Comparison of ENCODE assay signal across 12 mouse cellular contexts in the genomic region with DNA sequence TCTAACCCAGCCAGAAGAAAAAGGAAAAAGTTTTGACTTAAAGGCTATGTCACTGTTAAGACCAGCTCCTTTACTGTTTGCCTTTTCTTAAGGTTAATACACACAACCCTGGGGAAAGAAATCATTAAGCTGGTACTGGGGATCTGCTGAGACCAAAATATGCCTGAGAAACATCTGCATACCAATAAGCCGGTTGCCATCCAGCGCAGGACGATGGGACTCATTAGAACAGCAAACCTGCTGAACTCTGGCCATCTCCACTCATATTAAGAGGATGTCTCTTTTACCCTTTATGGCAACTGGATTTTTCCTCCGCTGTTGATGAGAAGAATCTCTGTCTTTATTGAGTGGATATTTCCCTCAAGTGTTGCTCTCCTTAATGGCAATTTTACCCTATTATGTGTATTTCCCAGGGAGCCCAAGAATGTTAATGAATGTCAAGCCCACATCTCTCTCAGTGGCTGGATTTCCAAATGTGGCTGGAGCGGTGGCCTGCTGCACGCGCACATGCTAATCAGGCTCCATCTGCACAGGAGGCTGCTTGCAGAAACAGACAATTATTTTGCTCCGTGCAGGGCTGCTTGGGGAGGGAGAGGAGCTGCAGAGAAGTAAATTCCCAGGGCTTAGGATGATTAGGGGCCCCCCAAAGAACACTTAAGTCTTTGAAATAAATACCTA.
DNase-seq lines count a peak whose midpoint lies in the region; ATAC-seq and TF ChIP-seq lines count a peak whose summit lies in the region.
"Had no signal": no experiment of that assay in that cellular context is flagged by ENCODE, and none has a peak within 500 bp of the region (broad histone marks: within the 10 kb centered on the region; RNA-seq: fewer than 3 reads in every experiment).

No protein-coding gene starts in this region.

- no peak overlapping the region for H3K27ac ChIP-seq in forebrain, postnatal 0 days (ENCODE audit: low read depth, low read length)
- no peak overlapping the region for H3K27ac ChIP-seq in limb, embryonic 14.5 days (replicated peaks; ENCODE audit: low read depth, low read length)

- 7% methylated on average over 8 of the region's 8 CpGs for WGBS in forebrain, postnatal 0 days
- WGBS in limb, embryonic 14.5 days = 15% methylated on average over 8 of the region's 8 CpGs

- H3K27me3 ChIP-seq in forebrain, postnatal 0 days (ENCODE audit: insufficient read depth, low read length) = no peaks in the 10 kb centered on the region
- no peaks in the 10 kb centered on the region for H3K27me3 ChIP-seq in limb, embryonic 14.5 days (ENCODE audit: control insufficient read depth, insufficient read depth, low read length)
- H3K27me3 ChIP-seq: CH12.LX had no signal

- no peak overlapping the region for H3K4me2 ChIP-seq in forebrain, postnatal 0 days (ENCODE audit: low read depth)
- H3K4me2 ChIP-seq in limb, embryonic 14.5 days (replicated peaks; ENCODE audit: low read depth, low read length, severe bottlenecking) = no peak overlapping the region

- no peak for TF ChIP-seq POLR2A in limb, embryonic 14.5 days (IDR thresholded peaks at IDR 0.05; ENCODE audit: borderline replicate concordance, extremely low read depth, insufficient read depth, insufficient read length)

- no peaks in the 10 kb centered on the region for H3K4me1 ChIP-seq in forebrain, postnatal 0 days (ENCODE audit: insufficient read depth)
- H3K4me1 ChIP-seq in limb, embryonic 14.5 days (ENCODE audit: control insufficient read depth, insufficient read depth, low read length) = peaks cover 15% of the 10 kb centered on the region

- no peak for TF ChIP-seq CTCF in forebrain, postnatal 0 days (IDR thresholded peaks at IDR 0.05; ENCODE audit: low read depth)

- H3K9me3 ChIP-seq in forebrain, postnatal 0 days (ENCODE audit: low read length) = no peaks in the 10 kb centered on the region
- H3K9me3 ChIP-seq in limb, embryonic 14.5 days (ENCODE audit: control insufficient read depth, low read length) = no peaks in the 10 kb centered on the region

- H3K4me3 ChIP-seq in forebrain, postnatal 0 days (ENCODE audit: low read depth, low read length) = no peak overlapping the region
- no peak overlapping the region for H3K4me3 ChIP-seq in limb, embryonic 14.5 days (replicated peaks; ENCODE audit: low read length)

- DNase-seq in right cerebral cortex, postnatal 10 days (ENCODE audit: low spot score in 2 of 2) = peak; percentile 33 to 40
- DNase-seq in right cerebral cortex, adult 18-20 months = no peak
- DNase-seq in forebrain, postnatal 0 days = peak; percentile 42
- no peak for DNase-seq in limb, embryonic 14.5 days (ENCODE audit: low spot score)
- peak; percentile 15 for DNase-seq in yolk sac, embryonic 10.5 days (ENCODE audit: low spot score)
- DNase-seq in urinary bladder, postnatal 10 days (ENCODE audit: low spot score) = no peak
- DNase-seq in cerebellum, adult 8-10 months = no peak
- no peak for DNase-seq in adrenal gland, adult (ENCODE audit: inconsistent age in 2 of 2, low spot score in 1 of 2)
- DNase-seq: kidney, postnatal 36 days; lung, postnatal 36 days; thymus, postnatal 36 days had no signal

- H3K9ac ChIP-seq in forebrain, postnatal 0 days = no peak overlapping the region
- no peak overlapping the region for H3K9ac ChIP-seq in limb, embryonic 14.5 days (ENCODE audit: low read depth, low read length, severe bottlenecking)

- H3K36me3 ChIP-seq in forebrain, postnatal 0 days (ENCODE audit: insufficient read depth) = no peaks in the 10 kb centered on the region
- no peaks in the 10 kb centered on the region for H3K36me3 ChIP-seq in limb, embryonic 14.5 days (ENCODE audit: control insufficient read depth, insufficient read depth, low read length)

- ATAC-seq in forebrain, postnatal 0 days = peak; percentile 61
- ATAC-seq in limb, embryonic 14.5 days (ENCODE audit: low FRiP score, low read depth) = 0 out of 2 replicates have a peak, but pooled peaks have one; percentile 43

Comparison
In these comparisons a context has a peak if more than half of its experiments do, and no peak if none do; other contexts are left out.
1. DNase-seq: peak in right cerebral cortex, postnatal 10 days (2 of 2), forebrain, postnatal 0 days (single experiment) and yolk sac, embryonic 10.5 days (single experiment); none in right cerebral cortex, adult 18-20 months (single experiment), limb, embryonic 14.5 days (single experiment), urinary bladder, postnatal 10 days (single experiment), cerebellum, adult 8-10 months (single experiment) and adrenal gland, adult (0 of 2).